Mouse (Mus musculus) neural tube, embryonic 12.5 days (tissue): ENCODE measurements at regions not wholly inside any gene's neighbourhood (a gene's known extent, or its start where the extent isn't known, plus 50 kb on each side); places are given as distances from the start of the nearest gene placed in this dataset.

Source experiments
- ATAC-seq: fragments of 200-750 bp; cut with Nextera tagmentation; 2 replicates; pipeline ENCODE4 v1.8.0; 2017; ENCODE audit warnings: low read depth, mild to moderate bottlenecking, moderate TSS enrichment, moderate library complexity; ENCODE audit not compliant: low FRiP score
- H3K27ac ChIP-seq: fragments of 300-500 bp; sonication (generic); 2 replicates; pipeline ENCODE4 v1.5.1; 2016
- H3K27me3 ChIP-seq: fragments of 300-500 bp; sonication (generic); replicated peaks from 2 replicates; pipeline ENCODE4 v1.6.1; 2016; ENCODE audit warnings: mild to moderate bottlenecking
- H3K36me3 ChIP-seq: fragments of 300-500 bp; sonication (generic); 2 replicates; pipeline ENCODE4 v1.6.1; 2016; ENCODE audit warnings: mild to moderate bottlenecking
- H3K4me1 ChIP-seq: fragments of 300-500 bp; sonication (generic); 2 replicates; pipeline ENCODE4 v1.6.1; 2016
- H3K4me2 ChIP-seq: fragments of 300-500 bp; sonication (generic); replicated peaks from 2 replicates; pipeline ENCODE4 v1.6.1; 2016; ENCODE audit warnings: mild to moderate bottlenecking
- H3K4me3 ChIP-seq: fragments of 300-500 bp; sonication (generic); 2 replicates; pipeline ENCODE4 v1.5.1; 2016
- H3K9ac ChIP-seq: fragments of 300-500 bp; sonication (generic); 2 replicates; pipeline ENCODE4 v1.6.1; 2016; ENCODE audit warnings: mild to moderate bottlenecking
- H3K9me3 ChIP-seq: fragments of 300-500 bp; sonication (generic); 2 replicates; pipeline ENCODE4 v1.6.1; 2016; ENCODE audit warnings: mild to moderate bottlenecking
- WGBS: fragments of 180-500 bp; shearing (Covaris S2); methylation state at CpG from one replicate; pipeline ENCODE4 v1.1.7; 2016; 5-methylcytosine and 5-hydroxymethylcytosine counted together

GRCm38 (mm10) chr16:87295727-87296126, 58.3 kb upstream of the N6amt1 start:
- H3K27me3 ChIP-seq, result no peaks in the 10 kb centered on the region
- no peaks in the 10 kb centered on the region for H3K36me3 ChIP-seq
- no peak overlapping the region for H3K4me2 ChIP-seq
- H3K27ac ChIP-seq, result no peak overlapping the region
- no peaks in the 10 kb centered on the region for H3K9me3 ChIP-seq
- no peak overlapping the region for H3K9ac ChIP-seq
- H3K4me3 ChIP-seq, result no peak overlapping the region
- no peak for ATAC-seq
- no peaks in the 10 kb centered on the region for H3K4me1 ChIP-seq
- WGBS, result 88% methylated on average over 5 of the region's 5 CpGs

- ATAC-seq, result no peak
- no peaks in the 10 kb centered on the region for H3K36me3 ChIP-seq
- WGBS, result 94% methylated on average over 1 of the region's 1 CpGs
- H3K4me3 ChIP-seq, result no peak overlapping the region
- H3K4me1 ChIP-seq, result no peaks in the 10 kb centered on the region
- no peak overlapping the region for H3K27ac ChIP-seq
- no peaks in the 10 kb centered on the region for H3K9me3 ChIP-seq
- H3K9ac ChIP-seq, result no peak overlapping the region
- no peak overlapping the region for H3K4me2 ChIP-seq
- no peaks in the 10 kb centered on the region for H3K27me3 ChIP-seq
These were observed 61.2 kb upstream of the N6amt1 start for GRCm38 (mm10) chr16:87292826-87293225.

- H3K27me3 ChIP-seq, result no peaks in the 10 kb centered on the region
- no peak overlapping the region for H3K4me2 ChIP-seq
- no peak overlapping the region for H3K4me3 ChIP-seq
- no peaks in the 10 kb centered on the region for H3K4me1 ChIP-seq
- no peaks in the 10 kb centered on the region for H3K36me3 ChIP-seq
- no peak overlapping the region for H3K9ac ChIP-seq
- no peak overlapping the region for H3K27ac ChIP-seq
- 82% methylated on average over 2 of the region's 2 CpGs for WGBS
- no peak for ATAC-seq
- no peaks in the 10 kb centered on the region for H3K9me3 ChIP-seq
These were observed 62.3 kb upstream of the N6amt1 start for GRCm38 (mm10) chr16:87291716-87292115.

GRCm38 (mm10) chr16:87285639-87286038, 68.3 kb upstream of the N6amt1 start:
- H3K9me3 ChIP-seq, result no peaks in the 10 kb centered on the region
- 84% methylated on average over 2 of the region's 2 CpGs for WGBS
- H3K9ac ChIP-seq, result no peak overlapping the region
- no peaks in the 10 kb centered on the region for H3K27me3 ChIP-seq
- no peak overlapping the region for H3K27ac ChIP-seq
- ATAC-seq, result no peak
- no peak overlapping the region for H3K4me2 ChIP-seq
- no peaks in the 10 kb centered on the region for H3K4me1 ChIP-seq
- H3K36me3 ChIP-seq, result no peaks in the 10 kb centered on the region
- H3K4me3 ChIP-seq, result no peak overlapping the region

- no peaks in the 10 kb centered on the region for H3K36me3 ChIP-seq
- 58% methylated on average over 7 of the region's 7 CpGs for WGBS
- no peak overlapping the region for H3K9ac ChIP-seq
- H3K9me3 ChIP-seq, result no peaks in the 10 kb centered on the region
- no peaks in the 10 kb centered on the region for H3K27me3 ChIP-seq
- H3K27ac ChIP-seq, result no peak overlapping the region
- ATAC-seq, result no peak
- H3K4me2 ChIP-seq, result no peak overlapping the region
- H3K4me1 ChIP-seq, result no peaks in the 10 kb centered on the region
- no peak overlapping the region for H3K4me3 ChIP-seq
These were observed 69.0 kb upstream of the N6amt1 start for GRCm38 (mm10) chr16:87284835-87285510.

- no peak for ATAC-seq
- no peak overlapping the region for H3K9ac ChIP-seq
- no peak overlapping the region for H3K4me2 ChIP-seq
- H3K27me3 ChIP-seq, result no peaks in the 10 kb centered on the region
- H3K4me1 ChIP-seq, result no peaks in the 10 kb centered on the region
- no peak overlapping the region for H3K27ac ChIP-seq
- no peaks in the 10 kb centered on the region for H3K36me3 ChIP-seq
- H3K9me3 ChIP-seq, result no peaks in the 10 kb centered on the region
- WGBS, result 90% methylated on average over 1 of the region's 1 CpGs
- no peak overlapping the region for H3K4me3 ChIP-seq
These were observed 75.5 kb upstream of the N6amt1 start for GRCm38 (mm10) chr16:87278518-87278917.

- ATAC-seq, result no peak
- Histone ChIP-seq H3K27ac (no peak overlapping the region), H3K27me3 (no peaks in the 10 kb centered on the region), H3K4me2 (no peak overlapping the region), H3K9me3 (no peaks in the 10 kb centered on the region), H3K9ac (no peak overlapping the region), H3K4me3 (no peak overlapping the region), H3K4me1 (no peaks in the 10 kb centered on the region), H3K36me3 (no peaks in the 10 kb centered on the region)
- WGBS, result 92% methylated on average over 5 of the region's 5 CpGs
These were observed 81.6 kb upstream of the N6amt1 start for GRCm38 (mm10) chr16:87272363-87272762.

GRCm38 (mm10) chr16:87267954-87268804, 85.8 kb upstream of the N6amt1 start:
- Histone ChIP-seq H3K27me3 (no peaks in the 10 kb centered on the region), H3K4me3 (no peak overlapping the region), H3K36me3 (no peaks in the 10 kb centered on the region), H3K27ac (no peak overlapping the region), H3K9ac (no peak overlapping the region), H3K9me3 (no peaks in the 10 kb centered on the region), H3K4me2 (no peak overlapping the region), H3K4me1 (no peaks in the 10 kb centered on the region)
- no peak for ATAC-seq
- WGBS, result 86% methylated on average over 9 of the region's 9 CpGs

GRCm38 (mm10) chr16:87267517-87267916, 86.5 kb upstream of the N6amt1 start:
- Histone ChIP-seq H3K27me3 (no peaks in the 10 kb centered on the region), H3K4me3 (no peak overlapping the region), H3K36me3 (no peaks in the 10 kb centered on the region), H3K4me2 (no peak overlapping the region), H3K9ac (no peak overlapping the region), H3K4me1 (no peaks in the 10 kb centered on the region), H3K27ac (no peak overlapping the region), H3K9me3 (no peaks in the 10 kb centered on the region)
- 91% methylated on average over 4 of the region's 4 CpGs for WGBS
- ATAC-seq, result no peak

- ATAC-seq, result no peak
- WGBS, result 64% methylated on average over 4 of the region's 4 CpGs
- Histone ChIP-seq H3K4me3 (no peak overlapping the region), H3K9me3 (no peaks in the 10 kb centered on the region), H3K4me1 (no peaks in the 10 kb centered on the region), H3K27me3 (no peaks in the 10 kb centered on the region), H3K36me3 (no peaks in the 10 kb centered on the region), H3K27ac (no peak overlapping the region), H3K9ac (no peak overlapping the region), H3K4me2 (no peak overlapping the region)
These were observed 90.4 kb upstream of the N6amt1 start for GRCm38 (mm10) chr16:87263571-87263970.

GRCm38 (mm10) chr16:87263041-87263440, 90.9 kb upstream of the N6amt1 start:
- H3K9ac ChIP-seq, result no peak overlapping the region
- no peak overlapping the region for H3K4me3 ChIP-seq
- no peaks in the 10 kb centered on the region for H3K4me1 ChIP-seq
- 87% methylated on average over 8 of the region's 8 CpGs for WGBS
- no peaks in the 10 kb centered on the region for H3K9me3 ChIP-seq
- no peak overlapping the region for H3K4me2 ChIP-seq
- no peaks in the 10 kb centered on the region for H3K27me3 ChIP-seq
- H3K36me3 ChIP-seq, result no peaks in the 10 kb centered on the region
- H3K27ac ChIP-seq, result no peak overlapping the region
- no peak for ATAC-seq

GRCm38 (mm10) chr16:87262497-87262896, 91.5 kb upstream of the N6amt1 start:
- H3K27ac ChIP-seq, result no peak overlapping the region
- H3K4me2 ChIP-seq, result no peak overlapping the region
- H3K4me3 ChIP-seq, result no peak overlapping the region
- H3K9me3 ChIP-seq, result no peaks in the 10 kb centered on the region
- no peaks in the 10 kb centered on the region for H3K4me1 ChIP-seq
- H3K36me3 ChIP-seq, result no peaks in the 10 kb centered on the region
- no peaks in the 10 kb centered on the region for H3K27me3 ChIP-seq
- no peak overlapping the region for H3K9ac ChIP-seq
- 75% methylated on average over 3 of the region's 3 CpGs for WGBS
- ATAC-seq, result no peak

GRCm38 (mm10) chr16:87261527-87261926, 92.5 kb upstream of the N6amt1 start:
- Histone ChIP-seq H3K4me1 (no peaks in the 10 kb centered on the region), H3K4me3 (no peak overlapping the region), H3K36me3 (no peaks in the 10 kb centered on the region), H3K27me3 (no peaks in the 10 kb centered on the region), H3K9me3 (no peaks in the 10 kb centered on the region), H3K9ac (no peak overlapping the region), H3K27ac (no peak overlapping the region), H3K4me2 (no peak overlapping the region)
- no peak for ATAC-seq
- 67% methylated on average over 7 of the region's 7 CpGs for WGBS
